Mouse (Mus musculus) midbrain, embryonic 16.5 days (tissue): Measurements from ENCODE around the gene Scgb2b27. TPM values are rescaled to one million over a fixed set of nuclear protein-coding genes. Genes with fewer than 3 reads are reported as not detected.

Experiments
- polyA plus RNA-seq: library from polyadenylated mRNA; unstranded; fragments of >200 nt; fragmentation: Nextera tagmentation; extraction: Ambion mirVana; gene quantifications from 2 replicates; pipeline ENCODE4 v1.2.1, GENCODE M21; 2015

Gene Scgb2b27
- polyA plus RNA-seq, 1 experiment from 2014 or later = not detected

Other genes with a start within 250 kb of the Scgb2b27 start
- gene Scgb2b26, start 68.9 kb downstream of the Scgb2b27 start, polyA plus RNA-seq = not detected in 2 replicates
- gene Scgb1b27, start 7.5 kb upstream of the Scgb2b27 start, polyA plus RNA-seq = not detected in 2 replicates
- not detected in 2 replicates for gene Scgb1b30, start 81.5 kb upstream of the Scgb2b27 start, polyA plus RNA-seq
- 2.4 and 3.8 TPM in 2 replicates for gene Wtip, start 119.3 kb upstream of the Scgb2b27 start, polyA plus RNA-seq
- gene Uba2, start 155.7 kb upstream of the Scgb2b27 start, polyA plus RNA-seq = 163 and 172 TPM in 2 replicates
- gene Pdcd2l, start 182.7 kb upstream of the Scgb2b27 start, polyA plus RNA-seq = 76.9 and 84.3 TPM in 2 replicates
- gene Gpi1, start 216.4 kb upstream of the Scgb2b27 start, polyA plus RNA-seq = 272 and 297 TPM in 2 replicates
- not detected in 2 replicates for gene Gm6096, start 237.1 kb upstream of the Scgb2b27 start, polyA plus RNA-seq